Mouse (Mus musculus) forebrain, embryonic 15.5 days (tissue): Measurements from ENCODE around the gene Nr0b2. TPM values are rescaled to one million over a fixed set of nuclear protein-coding genes. Genes with fewer than 3 reads are reported as not detected.

Experiments
- ATAC-seq: fragments of 200-750 bp; cut with Nextera tagmentation; replicated peaks from 2 replicates; pipeline ENCODE4 v1.8.0; 2017; ENCODE audit warnings: mild to moderate bottlenecking, moderate TSS enrichment, moderate library complexity
- H3K27ac ChIP-seq: fragments of 300-500 bp; sonication (generic); replicated peaks from 2 replicates; pipeline ENCODE4 v1.5.1; 2015; ENCODE audit warnings: mild to moderate bottlenecking, inconsistent platforms
- H3K27me3 ChIP-seq: fragments of 300-500 bp; sonication (generic); 2 replicates; pipeline ENCODE4 v1.6.1; 2015; ENCODE audit warnings: inconsistent platforms
- H3K36me3 ChIP-seq: fragments of 300-500 bp; sonication (generic); 2 replicates; pipeline ENCODE4 v1.6.1; 2015; ENCODE audit warnings: mild to moderate bottlenecking, inconsistent platforms
- H3K4me1 ChIP-seq: fragments of 300-500 bp; sonication (generic); 2 replicates; pipeline ENCODE4 v1.6.1; 2015; ENCODE audit warnings: inconsistent platforms
- H3K4me2 ChIP-seq: fragments of 300-500 bp; sonication (generic); replicated peaks from 2 replicates; pipeline ENCODE4 v1.6.1; 2015; ENCODE audit warnings: mild to moderate bottlenecking, inconsistent platforms
- H3K4me3 ChIP-seq: fragments of 300-500 bp; sonication (generic); 2 replicates; pipeline ENCODE4 v1.5.1; 2015; ENCODE audit warnings: mild to moderate bottlenecking, inconsistent platforms
- H3K9ac ChIP-seq: fragments of 300-500 bp; sonication (generic); replicated peaks from 2 replicates; pipeline ENCODE4 v1.6.1; 2015; ENCODE audit warnings: mild to moderate bottlenecking, inconsistent platforms
- H3K9me3 ChIP-seq: fragments of 300-500 bp; sonication (generic); 2 replicates; pipeline ENCODE4 v1.6.1; 2016; ENCODE audit warnings: inconsistent platforms
- WGBS: fragments of 180-500 bp; shearing (Covaris S2); methylation state at CpG from one replicate; pipeline ENCODE4 v1.1.7; 2015; ENCODE audit warnings: mixed read lengths; 5-methylcytosine and 5-hydroxymethylcytosine counted together
- microRNA-seq: library from miRNA; unstranded; fragments of <30 nt; microRNA quantifications from one replicate; pipeline ENCODE4, GENCODE M21; 2016
- polyA plus RNA-seq: library from polyadenylated mRNA; unstranded; fragments of >200 nt; fragmentation: Nextera tagmentation; extraction: Ambion mirVana; gene quantifications from 2 replicates; pipeline ENCODE4 v1.2.1, GENCODE M21; 2015

Nr0b2 gene
- polyA plus RNA-seq, 1 experiment from 2014 or later = not detected

DNA sequence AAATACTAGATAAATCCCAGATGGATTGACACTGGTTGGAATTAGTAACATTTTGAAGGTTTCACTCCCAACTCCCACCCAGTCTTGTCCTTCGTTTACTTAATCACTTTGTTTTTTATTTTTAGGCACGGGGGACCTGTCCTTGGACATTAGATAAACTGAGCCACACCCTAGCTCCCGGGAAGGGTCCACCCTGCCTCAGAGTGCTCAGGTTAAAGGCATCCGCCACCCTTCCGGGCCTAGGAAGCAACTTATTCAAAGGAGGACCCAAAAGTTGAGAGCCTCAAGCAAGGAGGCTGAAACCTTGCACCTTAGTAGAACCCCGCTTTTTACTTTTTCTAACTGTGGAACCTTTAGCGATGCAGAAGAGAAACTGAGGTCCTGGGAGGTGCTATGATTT is 45.9 kb downstream of the Nr0b2 start:
- no peak for ATAC-seq
- Histone ChIP-seq H3K27ac (no peak overlapping the region), H3K4me2 (peak overlapping the region; percentile 60), H3K36me3 (peaks cover 5% of the 10 kb centered on the region; the same call in 1 of the 2 replicates), H3K9me3 (no peaks in the 10 kb centered on the region), H3K9ac (peak overlapping the region; percentile 26; the same call in 1 of the 2 replicates), H3K27me3 (peaks cover 45% of the 10 kb centered on the region), H3K4me3 (peak overlapping the region; percentile 39), H3K4me1 (peaks cover 16% of the 10 kb centered on the region)
- 28% methylated on average over 7 of the region's 7 CpGs for WGBS

DNA sequence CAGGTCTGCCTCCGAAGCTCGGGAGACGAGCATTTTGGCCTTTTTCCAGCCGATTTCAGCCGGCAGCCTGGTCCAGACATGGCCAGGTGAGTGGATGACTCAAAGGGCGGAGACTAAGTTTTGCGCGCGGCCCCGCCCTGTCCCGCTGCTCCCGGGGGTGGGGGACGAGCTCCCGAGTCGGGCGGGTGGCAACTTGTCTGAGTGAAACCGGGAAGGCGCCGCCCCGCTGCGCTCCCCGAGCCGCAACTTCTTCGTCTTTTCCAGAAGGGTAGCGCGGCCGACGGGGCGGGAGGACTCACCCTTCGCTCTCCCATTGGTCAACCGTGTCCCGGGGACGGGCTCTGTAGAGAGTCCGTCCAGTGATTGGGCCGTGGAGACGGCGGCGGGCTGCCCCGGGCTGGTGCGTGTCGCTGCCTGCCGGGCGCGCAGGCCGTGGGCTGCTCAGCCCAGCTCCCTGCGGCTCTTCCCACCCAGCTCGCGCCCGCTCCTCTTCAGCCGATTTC is 46.4 kb downstream of the Nr0b2 start:
- ATAC-seq = peak; percentile 87
- Histone ChIP-seq H3K4me3 (peak overlapping the region; percentile 39), H3K27me3 (peaks cover 45% of the 10 kb centered on the region), H3K4me1 (peaks cover 16% of the 10 kb centered on the region), H3K9ac (peak overlapping the region; percentile 26; the same call in 1 of the 2 replicates), H3K27ac (no peak overlapping the region), H3K9me3 (no peaks in the 10 kb centered on the region), H3K4me2 (peak overlapping the region; percentile 60), H3K36me3 (peaks cover 7% of the 10 kb centered on the region; the same call in 1 of the 2 replicates)
- WGBS = under 1% methylated on average over 50 of the region's 50 CpGs

- Histone ChIP-seq H3K27ac (no peak overlapping the region), H3K4me3 (peak overlapping the region; percentile 39), H3K4me2 (peak overlapping the region; percentile 60; the same call in 1 of the 2 replicates), H3K27me3 (peaks cover 45% of the 10 kb centered on the region), H3K9ac (no peak overlapping the region), H3K36me3 (peaks cover 7% of the 10 kb centered on the region; the same call in 1 of the 2 replicates), H3K9me3 (no peaks in the 10 kb centered on the region), H3K4me1 (peaks cover 16% of the 10 kb centered on the region)
- WGBS = 14% methylated on average over 9 of the region's 9 CpGs
- no peak for ATAC-seq
Measured at GRCm38 (mm10) chr4:133600306-133600705, 47.1 kb downstream of the Nr0b2 start.

DNA sequence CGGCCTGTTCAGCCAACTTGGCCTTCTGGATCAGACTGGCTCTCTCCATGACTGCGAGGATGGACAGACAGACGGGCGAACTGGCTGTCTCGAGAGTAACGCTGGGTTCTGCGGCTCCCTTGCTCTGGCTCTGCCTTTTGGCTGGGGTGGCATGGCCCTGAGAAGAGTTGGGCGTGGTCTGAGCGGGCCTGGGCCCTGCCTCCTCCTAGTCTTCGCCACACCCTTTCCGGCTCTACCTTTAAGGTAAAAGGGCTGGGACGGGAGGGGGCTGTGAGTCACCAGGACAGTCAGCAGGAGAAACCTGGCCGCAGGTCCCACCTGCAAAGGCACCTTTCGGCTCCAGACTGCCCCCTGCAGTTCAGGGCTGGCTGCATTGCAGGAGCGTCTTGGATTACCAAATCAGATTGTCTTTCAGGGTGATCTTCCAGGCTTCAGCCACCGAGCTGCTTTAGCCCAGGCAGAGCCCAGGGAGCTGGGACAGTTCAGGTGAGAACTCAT is 48.6 kb downstream of the Nr0b2 start, which contains the start of gene Sfn:
Gene Sfn, minus strand, starts transcription at position 448 of the 498 bp plus-strand sequence.
- Histone ChIP-seq H3K4me1 (peaks cover 16% of the 10 kb centered on the region), H3K36me3 (peaks cover 7% of the 10 kb centered on the region; the same call in 1 of the 2 replicates), H3K9ac (no peak within 1 kb of the TSS), H3K9me3 (no peaks in the 10 kb centered on the region), H3K4me3 (no peak within 1 kb of the TSS), H3K27ac (no peak within 1 kb of the TSS), H3K4me2 (no peak within 1 kb of the TSS), H3K27me3 (peaks cover 45% of the 10 kb centered on the region)
- no peak for ATAC-seq
- 2% methylated on average over 16 of the region's 16 CpGs for WGBS

DNA sequence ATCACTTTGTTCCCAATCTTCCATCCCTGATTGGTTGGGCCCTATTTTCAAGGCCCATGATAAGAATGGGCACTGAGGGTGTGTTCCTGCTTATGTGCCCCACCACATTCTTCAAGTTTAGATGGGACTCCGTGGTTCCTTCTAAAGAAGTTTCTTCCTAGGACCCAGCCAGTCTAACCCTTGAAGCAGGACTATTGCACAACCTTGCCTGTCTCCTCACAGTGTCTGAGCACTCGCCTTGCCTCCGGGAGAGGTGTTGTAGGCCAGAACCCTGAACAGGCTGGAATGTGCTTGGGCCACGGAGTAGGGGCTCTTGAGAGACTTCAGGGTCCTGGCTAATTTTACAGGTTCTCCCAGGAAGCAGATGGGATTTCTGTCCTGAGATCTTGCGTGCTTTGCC is 49.9 kb downstream of the Nr0b2 start:
- Histone ChIP-seq H3K27me3 (peaks cover 40% of the 10 kb centered on the region), H3K27ac (no peak overlapping the region), H3K36me3 (peaks cover 10% of the 10 kb centered on the region; the same call in 1 of the 2 replicates), H3K4me3 (no peak overlapping the region), H3K4me1 (peaks cover 16% of the 10 kb centered on the region), H3K9me3 (no peaks in the 10 kb centered on the region), H3K9ac (no peak overlapping the region), H3K4me2 (no peak overlapping the region)
- 89% methylated on average over 5 of the region's 5 CpGs for WGBS
- ATAC-seq = no peak

- Histone ChIP-seq H3K4me1 (peaks cover 15% of the 10 kb centered on the region), H3K4me3 (no peak overlapping the region), H3K27ac (no peak overlapping the region), H3K27me3 (peaks cover 29% of the 10 kb centered on the region), H3K4me2 (no peak overlapping the region), H3K36me3 (peaks cover 15% of the 10 kb centered on the region; the same call in 1 of the 2 replicates), H3K9me3 (no peaks in the 10 kb centered on the region), H3K9ac (no peak overlapping the region)
- 90% methylated on average over 7 of the region's 7 CpGs for WGBS
- ATAC-seq = no peak
Measured at GRCm38 (mm10) chr4:133604175-133604574, 51.0 kb downstream of the Nr0b2 start.

- H3K36me3 ChIP-seq = peaks cover 15% of the 10 kb centered on the region
- no peak for ATAC-seq
- peaks cover 8% of the 10 kb centered on the region for H3K4me1 ChIP-seq
Measured at GRCm38 (mm10) chr4:133604856-133605255, 51.7 kb downstream of the Nr0b2 start.

DNA sequence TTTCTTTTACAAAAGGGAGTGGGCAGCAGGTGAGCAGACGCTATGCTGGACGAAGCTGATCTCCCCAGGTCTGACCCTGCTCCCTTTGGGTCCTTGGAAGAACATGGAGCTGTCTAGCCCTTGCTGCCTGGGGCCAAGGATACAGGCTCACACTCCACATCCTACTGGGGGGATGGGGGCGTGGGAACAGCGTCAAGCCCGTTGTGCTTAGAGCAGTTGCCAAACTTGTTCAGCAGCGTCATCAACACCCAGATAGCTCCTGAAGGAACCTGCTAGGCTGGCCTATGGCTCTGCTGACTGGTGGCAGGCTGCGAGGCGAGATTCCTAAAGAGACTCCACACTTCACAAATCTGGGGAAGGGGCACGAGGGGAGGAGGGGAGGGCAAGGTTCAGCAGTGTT is 52.2 kb downstream of the Nr0b2 start:
- Histone ChIP-seq H3K27me3 (peaks cover 18% of the 10 kb centered on the region), H3K36me3 (peaks cover 15% of the 10 kb centered on the region), H3K4me1 (0 out of 2 replicates have a peak, but pooled peaks cover 4% of the 10 kb centered on the region), H3K27ac (no peak overlapping the region), H3K9me3 (no peaks in the 10 kb centered on the region), H3K9ac (no peak overlapping the region), H3K4me2 (no peak overlapping the region), H3K4me3 (no peak overlapping the region)
- 60% methylated on average over 9 of the region's 9 CpGs for WGBS
- ATAC-seq = no peak

More at GRCm38 (mm10) chr4:133604856-133605255, 51.7 kb downstream of the Nr0b2 start:
- H3K9me3 ChIP-seq = no peaks in the 10 kb centered on the region
- H3K27ac ChIP-seq = no peak overlapping the region
- H3K9ac ChIP-seq = no peak overlapping the region
- peaks cover 23% of the 10 kb centered on the region for H3K27me3 ChIP-seq
- H3K4me3 ChIP-seq = no peak overlapping the region
- WGBS = 65% methylated on average over 6 of the region's 6 CpGs
- H3K4me2 ChIP-seq = no peak overlapping the region

Small RNAs within 50 kb of the gene (microRNA-seq; reads per million reads assigned to microRNA genes)
- not detected for gene Gm23158

Other genes starting within 250 kb of the Nr0b2 start
- gene Wdtc1, start 199.9 kb upstream of the Nr0b2 start, polyA plus RNA-seq = 16.2 and 18.1 TPM in 2 replicates
- 6.5 and 6.7 TPM in 2 replicates for gene Slc9a1, start 183.7 kb upstream of the Nr0b2 start, polyA plus RNA-seq
- 0.11 and 0.13 TPM in 2 replicates for gene Tent5b, start 73.2 kb upstream of the Nr0b2 start, polyA plus RNA-seq
- gene Trnp1, start 54.8 kb upstream of the Nr0b2 start, polyA plus RNA-seq = 7.9 and 9.0 TPM in 2 replicates
- 0.18 and 0.41 TPM in 2 replicates for gene Kdf1, start 34.4 kb upstream of the Nr0b2 start, polyA plus RNA-seq
- 276 and 280 TPM in 2 replicates for gene Nudc, start 7.4 kb upstream of the Nr0b2 start, polyA plus RNA-seq
- gene Gpatch3, start 21.4 kb downstream of the Nr0b2 start, polyA plus RNA-seq = 7.9 and 9.0 TPM in 2 replicates
- gene Gpn2, start 31.0 kb downstream of the Nr0b2 start, polyA plus RNA-seq = 24.0 and 25.7 TPM in 2 replicates
- gene Sfn, start 48.8 kb downstream of the Nr0b2 start, polyA plus RNA-seq = 0.97 and 1.1 TPM in 2 replicates
- gene Zdhhc18, start 96.8 kb downstream of the Nr0b2 start, polyA plus RNA-seq = 4.9 and 6.3 TPM in 2 replicates
- gene Pigv, start 119.3 kb downstream of the Nr0b2 start, polyA plus RNA-seq = 16.5 and 16.9 TPM in 2 replicates
- 40.1 and 40.9 TPM in 2 replicates for gene Arid1a, start 203.4 kb downstream of the Nr0b2 start, polyA plus RNA-seq